Mouse (Mus musculus): ENCODE results near the gene Gm8362. TPM values are rescaled to one million over a fixed set of nuclear protein-coding genes. Genes with fewer than 3 reads are reported as not detected.

Gene Gm8362
- not detected in 2 replicates for polyA plus RNA-seq (2015; fragmentation: Nextera tagmentation; extraction: Ambion mirVana)

DNA sequence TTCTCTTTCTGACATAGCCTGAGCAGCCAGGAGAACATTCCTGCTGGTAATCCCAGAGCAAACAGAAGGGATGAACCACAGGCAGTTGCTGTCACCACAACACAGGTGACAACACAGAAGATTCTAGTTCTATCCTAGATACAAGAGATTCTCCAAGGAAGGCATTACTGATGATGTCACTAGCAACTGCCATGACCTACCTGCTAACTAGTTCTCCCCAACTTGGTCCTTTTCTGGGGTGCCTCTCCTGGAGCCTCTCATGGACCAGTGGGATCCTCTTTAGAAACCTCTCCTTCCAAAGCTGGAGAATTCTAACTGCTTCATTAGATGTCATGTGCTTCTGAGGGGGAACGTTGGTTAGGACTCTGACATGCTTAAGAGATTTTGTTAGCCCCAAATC lies at the start of gene Gm8362:
TSS of gene Gm8362 (minus strand) at position 101 of the 400 bp plus-strand sequence.

DNA sequence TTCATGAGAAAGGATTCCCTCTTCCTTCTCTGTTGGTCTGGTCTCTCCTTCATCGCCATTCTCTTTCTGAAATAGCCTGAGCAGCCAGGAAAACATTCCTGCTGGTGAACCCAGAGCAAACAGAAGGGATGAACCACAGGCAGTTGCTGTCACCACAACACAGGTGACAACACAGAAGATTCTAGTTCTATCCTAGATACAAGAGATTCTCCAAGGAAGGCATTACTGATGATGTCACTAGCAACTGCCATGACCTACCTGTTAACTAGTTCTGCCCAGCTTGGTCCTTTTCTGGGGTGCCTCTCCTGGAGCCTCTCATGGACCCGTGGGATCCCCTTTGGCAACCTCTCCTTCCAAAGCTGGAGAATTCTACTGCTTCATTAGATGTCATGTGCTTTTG lies 32.0 kb downstream of the Gm8362 start, which contains the start of gene Gm3636:
TSS of gene Gm3636 (minus strand) at position 101 of the 400 bp plus-strand sequence.

DNA sequence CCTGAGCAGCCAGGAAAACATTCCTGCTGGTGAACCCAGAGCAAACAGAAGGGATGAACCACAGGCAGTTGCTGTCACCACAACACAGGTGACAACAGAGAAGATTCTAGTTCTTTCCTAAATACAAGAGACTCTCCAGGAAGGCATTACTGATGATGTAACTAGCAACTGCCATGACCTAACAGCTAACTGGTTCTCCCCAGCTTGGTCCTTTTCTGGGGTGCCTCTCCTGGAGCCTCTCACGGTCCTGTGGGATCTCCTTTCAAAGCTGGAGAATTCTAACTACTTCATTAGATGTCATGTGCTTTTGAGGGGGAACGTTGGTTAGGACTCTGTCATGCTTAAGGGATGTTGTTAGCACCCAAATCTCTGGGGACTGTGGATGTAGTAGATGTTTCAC lies 54.1 kb downstream of the Gm8362 start, which contains the start of gene Gm8050:
TSS of gene Gm8050 (minus strand) at position 101 of the 400 bp plus-strand sequence.

Other genes with a start within 250 kb of the Gm8362 start
- not detected in 2 replicates for gene Gm8356, start 237.1 kb downstream of the Gm8362 start, polyA plus RNA-seq (2015; fragmentation: Nextera tagmentation; extraction: Ambion mirVana)
- gene Gm3629, start 183.8 kb downstream of the Gm8362 start, polyA plus RNA-seq (2015; fragmentation: Nextera tagmentation; extraction: Ambion mirVana): 0.66 and 1.4 TPM in 2 replicates
- gene Gm3460, start 152.0 kb downstream of the Gm8362 start, polyA plus RNA-seq (2015; fragmentation: Nextera tagmentation; extraction: Ambion mirVana): 0.44 TPM in 1 of 2 replicates, not detected in the other
- gene Gm10251, start 90.2 kb downstream of the Gm8362 start, polyA plus RNA-seq (2015; fragmentation: Nextera tagmentation; extraction: Ambion mirVana): not detected in 2 replicates
- gene Gm8050, start 54.2 kb downstream of the Gm8362 start, polyA plus RNA-seq (2015; fragmentation: Nextera tagmentation; extraction: Ambion mirVana): not detected in 2 replicates
- 10.9 and 12.7 TPM in 2 replicates for gene Gm3636, start 32.1 kb downstream of the Gm8362 start, polyA plus RNA-seq (2015; fragmentation: Nextera tagmentation; extraction: Ambion mirVana)
- gene Gm3642, start 65.9 kb upstream of the Gm8362 start, polyA plus RNA-seq (2015; fragmentation: Nextera tagmentation; extraction: Ambion mirVana): not detected in 2 replicates
- 9.7 and 11.5 TPM in 2 replicates for gene Gm3667, start 115.6 kb upstream of the Gm8362 start, polyA plus RNA-seq (2015; fragmentation: Nextera tagmentation; extraction: Ambion mirVana)
- not detected in 2 replicates for gene Gm6356, start 199.4 kb upstream of the Gm8362 start, polyA plus RNA-seq (2015; fragmentation: Nextera tagmentation; extraction: Ambion mirVana)

Data from neural tube, postnatal 0 days (tissue).